Mouse (Mus musculus): ENCODE results near the gene Slc36a3. TPM values are rescaled to one million over a fixed set of nuclear protein-coding genes. Genes with fewer than 3 reads are reported as not detected.
"Not testable (repeated sequence)": the region's sequence is repeated elsewhere in the genome, so short reads cannot be mapped to it uniquely, and the experiment has no call there.

Gene Slc36a3
- total RNA-seq, 1 experiment from 2014 or later = not detected

DNA sequence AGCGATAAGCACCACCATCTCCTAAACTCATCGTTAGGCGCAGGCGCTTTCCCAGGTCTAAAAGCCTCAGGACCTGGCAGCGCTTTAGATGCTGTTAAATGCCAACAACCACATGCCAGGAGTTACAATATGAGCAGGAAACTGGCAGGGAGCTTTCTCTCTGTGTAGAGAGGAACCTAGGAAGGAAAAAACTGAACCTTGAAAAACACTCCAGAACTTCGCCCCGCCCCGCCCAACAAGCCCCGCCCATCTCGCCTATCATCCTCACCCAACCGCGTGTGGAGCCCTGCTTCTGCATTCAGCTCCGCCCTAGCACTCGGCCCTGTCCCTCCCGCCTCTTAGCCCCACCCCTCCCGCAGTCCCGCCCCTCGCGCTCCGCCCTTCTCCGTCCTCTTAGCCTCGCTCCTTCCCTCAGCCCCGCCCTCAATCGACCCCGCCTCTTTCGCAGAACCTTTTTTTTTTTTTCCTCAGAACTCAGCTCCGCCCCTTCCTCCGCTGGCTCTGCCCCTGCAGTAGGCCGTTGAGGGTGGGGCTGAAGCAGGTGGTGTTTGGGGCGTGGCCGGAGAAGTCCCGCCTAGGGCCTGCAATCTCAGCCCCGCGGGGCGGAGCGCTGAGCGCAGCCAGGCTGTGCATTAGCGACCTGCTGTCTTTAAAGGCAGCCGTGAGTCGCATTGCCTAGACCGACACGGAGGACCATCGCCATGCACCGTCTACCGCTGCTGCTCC, 53.9 kb downstream of the Slc36a3 start, which contains the start of gene Gm2a:
Gm2a (plus strand) TSS at position 653 of the 726 bp plus-strand sequence.
- peak; percentile 93 for ATAC-seq (replicated peaks in 1 of 2; ENCODE audit: insufficient read depth in 1 of 2, low FRiP score in 2 of 2, low TSS enrichment in 1 of 2, low read depth in 1 of 2, poor library complexity in 2 of 2, severe bottlenecking in 2 of 2)

GRCm38 (mm10) chr11:55096731-55097462, 54.6 kb downstream of the Slc36a3 start:
- ATAC-seq (replicated peaks in 1 of 2; ENCODE audit: insufficient read depth in 1 of 2, low FRiP score in 2 of 2, low TSS enrichment in 1 of 2, low read depth in 1 of 2, poor library complexity in 2 of 2, severe bottlenecking in 2 of 2) = no peak

DNA sequence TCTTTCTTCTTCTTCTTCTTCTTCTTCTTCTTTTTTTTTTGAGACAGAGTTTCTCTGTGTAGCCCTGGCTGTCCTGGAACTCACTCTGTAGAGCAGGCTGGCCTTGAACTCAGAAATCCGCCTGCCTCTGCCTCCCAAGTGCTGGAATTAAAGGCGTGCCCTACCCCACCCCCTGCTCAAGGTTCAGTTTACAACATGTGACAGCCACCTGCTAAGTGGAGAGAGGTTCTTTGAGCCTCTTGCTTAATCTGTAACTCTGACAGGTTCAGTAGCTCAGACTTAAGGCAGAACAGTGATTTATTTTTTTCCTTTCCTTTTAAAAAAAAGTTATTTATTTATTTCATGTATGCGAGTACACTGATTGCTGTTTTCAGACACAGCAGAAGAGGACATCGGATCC, 55.2 kb downstream of the Slc36a3 start:
- not testable (repeated sequence) for ATAC-seq (replicated peaks in 1 of 2; ENCODE audit: insufficient read depth in 1 of 2, low FRiP score in 2 of 2, low TSS enrichment in 1 of 2, low read depth in 1 of 2, poor library complexity in 2 of 2, severe bottlenecking in 2 of 2)

- no peak for ATAC-seq (replicated peaks in 1 of 2; ENCODE audit: insufficient read depth in 1 of 2, low FRiP score in 2 of 2, low TSS enrichment in 1 of 2, low read depth in 1 of 2, poor library complexity in 2 of 2, severe bottlenecking in 2 of 2)
These were observed 58.4 kb downstream of the Slc36a3 start for GRCm38 (mm10) chr11:55093096-55093495.

GRCm38 (mm10) chr11:55089892-55090291, 61.6 kb downstream of the Slc36a3 start:
- ATAC-seq (replicated peaks in 1 of 2; ENCODE audit: insufficient read depth in 1 of 2, low FRiP score in 2 of 2, low TSS enrichment in 1 of 2, low read depth in 1 of 2, poor library complexity in 2 of 2, severe bottlenecking in 2 of 2) = no peak

DNA sequence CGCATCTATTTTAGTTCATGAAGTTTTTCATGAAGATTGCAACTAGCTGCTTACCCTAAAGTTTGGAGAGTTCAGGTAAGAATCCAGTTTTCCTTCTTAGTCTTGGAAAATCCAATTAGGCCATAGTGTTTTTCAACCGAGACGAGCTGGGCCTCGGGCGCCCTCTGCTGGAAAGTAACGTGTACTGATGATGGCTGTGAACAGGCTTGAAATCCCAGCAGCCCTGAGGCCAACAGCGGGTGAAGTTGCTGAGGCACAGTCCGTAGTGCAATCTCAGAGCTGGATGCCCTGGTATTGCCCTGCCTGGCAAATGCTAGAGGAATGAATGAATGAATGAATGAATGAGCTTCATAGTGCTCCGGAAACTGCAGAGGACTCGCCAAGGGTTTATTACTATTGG, 64.5 kb downstream of the Slc36a3 start:
- ATAC-seq (replicated peaks in 1 of 2; ENCODE audit: insufficient read depth in 1 of 2, low FRiP score in 2 of 2, low TSS enrichment in 1 of 2, low read depth in 1 of 2, poor library complexity in 2 of 2, severe bottlenecking in 2 of 2) = peak; percentile 58 to 93; a peak in 3 of 4 replicates

DNA sequence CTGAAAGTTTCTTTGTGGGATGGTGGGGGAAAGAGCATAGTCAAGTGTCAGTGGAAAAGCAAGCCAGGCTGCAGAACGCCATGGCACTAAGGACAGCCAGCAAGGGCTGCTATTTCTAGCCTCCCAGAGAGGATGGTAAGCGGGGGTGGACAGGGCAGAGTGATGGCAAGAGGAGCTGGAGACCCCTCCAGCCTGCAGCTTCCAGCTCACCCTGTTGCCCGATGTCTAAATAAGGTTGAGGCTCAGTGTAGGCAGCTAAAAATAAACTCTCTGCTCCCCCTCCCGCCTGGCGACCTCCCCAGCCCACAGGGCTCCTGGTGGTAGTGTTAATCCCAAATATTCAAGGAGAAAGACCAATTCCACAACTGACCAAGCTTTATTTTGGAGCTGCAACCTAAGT, 66.1 kb downstream of the Slc36a3 start:
- no peak for ATAC-seq (replicated peaks in 1 of 2; ENCODE audit: insufficient read depth in 1 of 2, low FRiP score in 2 of 2, low TSS enrichment in 1 of 2, low read depth in 1 of 2, poor library complexity in 2 of 2, severe bottlenecking in 2 of 2)

DNA sequence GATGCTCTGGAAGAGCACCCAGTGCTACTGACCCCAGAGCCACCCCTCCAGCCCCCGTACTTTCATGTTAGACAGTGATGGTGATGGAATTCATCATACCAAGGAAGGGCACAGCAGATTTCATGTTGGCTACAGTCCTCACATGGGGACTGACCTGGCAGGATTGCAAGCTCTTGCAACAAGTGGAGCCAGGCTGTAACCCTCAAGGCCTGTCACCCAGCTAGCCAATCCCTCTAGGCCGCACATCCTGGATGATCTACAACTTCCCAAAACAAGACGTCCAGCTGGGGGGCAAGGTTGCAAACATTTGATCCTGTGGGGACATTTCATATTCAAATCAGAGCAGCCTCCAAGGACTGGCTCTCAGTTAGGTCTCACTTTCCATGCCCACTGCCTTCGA, 66.9 kb downstream of the Slc36a3 start:
- no peak for ATAC-seq (replicated peaks in 1 of 2; ENCODE audit: insufficient read depth in 1 of 2, low FRiP score in 2 of 2, low TSS enrichment in 1 of 2, low read depth in 1 of 2, poor library complexity in 2 of 2, severe bottlenecking in 2 of 2)

DNA sequence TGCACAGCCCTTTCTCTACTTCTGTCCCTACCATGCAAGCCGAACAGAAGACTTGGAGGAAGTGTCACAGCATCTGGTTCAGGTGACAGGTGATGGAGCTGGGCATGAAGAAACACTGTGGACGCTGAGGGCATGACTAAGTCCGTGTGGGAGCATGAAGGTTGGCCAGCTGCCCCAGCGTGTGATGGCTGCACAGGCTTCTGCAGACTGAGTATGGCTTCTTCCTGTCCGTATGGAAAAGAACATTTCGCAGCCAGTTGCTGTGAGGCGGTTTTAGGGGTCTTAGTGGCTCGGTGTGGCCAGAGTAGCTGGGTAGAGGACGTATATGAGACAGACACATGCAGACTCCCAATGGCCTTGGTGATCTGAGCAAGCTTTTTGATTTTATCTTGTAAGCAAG, 70.3 kb downstream of the Slc36a3 start:
- ATAC-seq (replicated peaks in 1 of 2; ENCODE audit: insufficient read depth in 1 of 2, low FRiP score in 2 of 2, low TSS enrichment in 1 of 2, low read depth in 1 of 2, poor library complexity in 2 of 2, severe bottlenecking in 2 of 2) = no peak

GRCm38 (mm10) chr11:55079180-55079579, 72.3 kb downstream of the Slc36a3 start:
- no peak for ATAC-seq (replicated peaks in 1 of 2; ENCODE audit: insufficient read depth in 1 of 2, low FRiP score in 2 of 2, low TSS enrichment in 1 of 2, low read depth in 1 of 2, poor library complexity in 2 of 2, severe bottlenecking in 2 of 2)

- ATAC-seq (replicated peaks in 1 of 2; ENCODE audit: insufficient read depth in 1 of 2, low FRiP score in 2 of 2, low TSS enrichment in 1 of 2, low read depth in 1 of 2, poor library complexity in 2 of 2, severe bottlenecking in 2 of 2) = no peak
These were observed 73.0 kb downstream of the Slc36a3 start for GRCm38 (mm10) chr11:55078502-55078901.

DNA sequence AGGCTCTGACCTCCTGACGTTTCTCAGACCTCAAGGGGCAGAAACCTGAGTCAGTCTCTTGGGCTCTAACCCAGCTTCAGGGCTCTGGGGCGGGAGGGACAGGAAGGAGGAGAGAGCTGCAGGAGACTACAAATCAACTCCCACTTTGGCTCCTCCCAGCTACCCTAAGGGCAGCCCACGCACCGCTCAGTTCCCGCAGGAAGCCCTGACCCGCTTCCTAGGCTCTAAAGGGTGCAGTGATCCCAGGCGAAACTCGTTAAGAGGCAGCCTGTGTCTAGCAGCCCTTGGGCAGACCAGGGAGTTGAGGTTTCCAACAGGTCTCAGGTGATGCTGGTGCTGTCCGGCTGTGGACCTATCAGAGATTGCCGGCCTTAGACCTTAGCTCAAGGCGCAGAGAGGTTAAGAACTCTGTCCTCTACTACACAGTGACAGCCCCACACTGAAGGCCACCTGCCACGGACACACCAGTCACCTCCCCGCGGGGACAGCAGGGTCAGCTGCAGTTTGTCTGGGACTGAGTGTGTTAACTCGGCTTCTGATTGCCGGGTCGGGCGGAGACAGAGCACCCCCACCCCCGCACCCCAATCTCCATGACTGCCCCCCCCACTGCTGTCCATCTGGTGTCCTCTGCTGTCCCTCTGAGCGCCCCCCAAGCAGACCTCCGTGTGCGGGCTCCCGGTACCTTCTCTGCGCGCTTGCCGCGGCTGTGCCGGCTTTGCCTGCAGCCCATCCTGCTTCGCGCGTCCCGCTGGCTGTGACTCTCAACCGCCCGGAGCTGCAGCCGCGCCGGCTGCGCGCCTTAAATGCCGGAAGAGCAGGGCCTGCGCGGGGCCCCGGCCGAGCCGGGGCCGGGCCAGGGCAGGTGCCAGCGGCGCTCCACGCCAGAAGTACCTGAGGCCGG, 73.9 kb downstream of the Slc36a3 start, which contains the start of gene Ccdc69:
Ccdc69 (minus strand) TSS at position 801 of the 901 bp plus-strand sequence.
- ATAC-seq (replicated peaks in 1 of 2; ENCODE audit: insufficient read depth in 1 of 2, low FRiP score in 2 of 2, low TSS enrichment in 1 of 2, low read depth in 1 of 2, poor library complexity in 2 of 2, severe bottlenecking in 2 of 2) = peak; percentile 90 to 91

DNA sequence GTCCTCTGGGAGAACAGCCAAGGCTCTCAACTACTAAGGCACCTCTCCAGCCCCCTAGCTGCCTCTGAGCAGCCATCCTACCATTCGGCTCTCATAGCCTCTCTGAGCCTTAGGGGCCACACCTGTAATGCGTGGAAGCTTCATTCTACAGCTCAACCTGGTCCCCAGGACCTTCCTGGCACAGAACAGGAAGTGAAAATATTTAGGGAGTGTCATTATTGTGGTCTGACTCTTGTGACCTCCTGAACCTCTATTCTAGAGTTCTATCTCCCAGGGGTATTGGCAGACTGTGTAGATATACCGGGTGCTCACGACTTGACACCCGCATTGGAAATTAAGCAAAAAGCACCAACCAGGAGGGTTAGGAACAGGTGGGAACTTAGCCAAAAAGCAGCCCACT, 75.3 kb downstream of the Slc36a3 start:
- no peak for ATAC-seq (replicated peaks in 1 of 2; ENCODE audit: insufficient read depth in 1 of 2, low FRiP score in 2 of 2, low TSS enrichment in 1 of 2, low read depth in 1 of 2, poor library complexity in 2 of 2, severe bottlenecking in 2 of 2)

DNA sequence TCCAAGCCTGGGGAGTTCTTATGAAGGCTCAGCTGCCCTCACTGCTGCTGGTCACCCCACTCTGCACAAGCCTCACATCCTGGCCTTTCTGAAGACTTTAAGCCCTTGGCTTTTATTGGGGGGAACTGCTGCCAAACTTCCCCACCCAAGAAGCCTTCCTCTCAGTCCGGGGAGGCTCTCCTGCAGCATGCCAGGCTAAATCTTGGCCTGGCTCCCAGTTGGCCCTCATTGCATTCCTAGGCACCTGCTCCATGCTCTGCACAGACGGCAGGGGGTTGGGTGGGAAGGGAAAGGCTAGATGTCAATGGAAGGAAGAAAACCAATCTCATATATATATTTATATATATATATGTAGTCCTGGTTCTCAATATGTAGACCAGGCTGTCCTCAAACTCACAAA, 75.9 kb downstream of the Slc36a3 start:
- no peak for ATAC-seq (replicated peaks in 1 of 2; ENCODE audit: insufficient read depth in 1 of 2, low FRiP score in 2 of 2, low TSS enrichment in 1 of 2, low read depth in 1 of 2, poor library complexity in 2 of 2, severe bottlenecking in 2 of 2)
